Mouse (Mus musculus): ENCODE measurements around the gene Arhgef2. TPM values are rescaled to one million over a fixed set of nuclear protein-coding genes. Genes with fewer than 3 reads are reported as not detected.

Arhgef2 gene
- total and polyA plus RNA-seq, 2 experiments from 2014 or later: 66.7 to 78.8 TPM

- no peaks in the 10 kb centered on the region for H3K9me3 ChIP-seq (ENCODE audit: low read length)
- peaks cover 50% of the 10 kb centered on the region for H3K36me3 ChIP-seq (ENCODE audit: insufficient read depth)
- peak overlapping the region; percentile 45; the same call in 1 of the 2 replicates for H3K27ac ChIP-seq (ENCODE audit: low read depth, low read length)
- ATAC-seq (no peak), DNase-seq (no peak)
- H3K4me3 ChIP-seq (ENCODE audit: low read depth, low read length): no peak overlapping the region
- H3K4me1 ChIP-seq (ENCODE audit: insufficient read depth): no peaks in the 10 kb centered on the region
- no peak overlapping the region for H3K4me2 ChIP-seq (ENCODE audit: low read depth)
- H3K27me3 ChIP-seq (ENCODE audit: insufficient read depth, low read length): no peaks in the 10 kb centered on the region
- WGBS: 83% methylated on average over 12 of the region's 12 CpGs
- TF ChIP-seq CTCF (IDR thresholded peaks at IDR 0.05; ENCODE audit: low read depth): no peak
- no peak overlapping the region for H3K9ac ChIP-seq
Observed at GRCm38 (mm10) chr3:88648452-88649168, 42.8 kb downstream of the Arhgef2 start.

- Histone ChIP-seq H3K9ac (no peak overlapping the region), H3K4me1 (ENCODE audit: insufficient read depth) (no peaks in the 10 kb centered on the region), H3K4me3 (ENCODE audit: low read depth, low read length) (no peak overlapping the region), H3K9me3 (ENCODE audit: low read length) (no peaks in the 10 kb centered on the region), H3K4me2 (ENCODE audit: low read depth) (no peak overlapping the region), H3K36me3 (ENCODE audit: insufficient read depth) (peaks cover 44% of the 10 kb centered on the region), H3K27me3 (ENCODE audit: insufficient read depth, low read length) (no peaks in the 10 kb centered on the region), H3K27ac (ENCODE audit: low read depth, low read length) (no peak overlapping the region)
- no peak for ATAC-seq
- no peak for DNase-seq
- no peak for TF ChIP-seq CTCF (IDR thresholded peaks at IDR 0.05; ENCODE audit: low read depth)
- WGBS: 86% methylated on average over 10 of the region's 10 CpGs
Observed at GRCm38 (mm10) chr3:88649186-88649585, 43.4 kb downstream of the Arhgef2 start.

- H3K36me3 ChIP-seq (ENCODE audit: insufficient read depth): peaks cover 36% of the 10 kb centered on the region
- WGBS: 95% methylated on average over 13 of the region's 13 CpGs
- no peak overlapping the region for H3K9ac ChIP-seq
- H3K4me2 ChIP-seq (ENCODE audit: low read depth): no peak overlapping the region
- no peaks in the 10 kb centered on the region for H3K9me3 ChIP-seq (ENCODE audit: low read length)
- no peak for ATAC-seq
- no peak overlapping the region for H3K27ac ChIP-seq (ENCODE audit: low read depth, low read length)
- no peaks in the 10 kb centered on the region for H3K4me1 ChIP-seq (ENCODE audit: insufficient read depth)
- no peaks in the 10 kb centered on the region for H3K27me3 ChIP-seq (ENCODE audit: insufficient read depth, low read length)
- TF ChIP-seq CTCF (IDR thresholded peaks at IDR 0.05; ENCODE audit: low read depth): no peak
- no peak overlapping the region for H3K4me3 ChIP-seq (ENCODE audit: low read depth, low read length)
- DNase-seq: no peak
Observed at GRCm38 (mm10) chr3:88649967-88650366, 44.2 kb downstream of the Arhgef2 start.

- no peaks in the 10 kb centered on the region for H3K27me3 ChIP-seq (ENCODE audit: insufficient read depth, low read length)
- 75% methylated on average over 13 of the region's 13 CpGs for WGBS
- H3K4me3 ChIP-seq (ENCODE audit: low read depth, low read length): no peak overlapping the region
- TF ChIP-seq CTCF (IDR thresholded peaks at IDR 0.05; ENCODE audit: low read depth): no peak
- ATAC-seq: no peak
- H3K4me1 ChIP-seq (ENCODE audit: insufficient read depth): no peaks in the 10 kb centered on the region
- H3K27ac ChIP-seq (ENCODE audit: low read depth, low read length): no peak overlapping the region
- no peak overlapping the region for H3K9ac ChIP-seq
- no peak overlapping the region for H3K4me2 ChIP-seq (ENCODE audit: low read depth)
- DNase-seq: no peak
- peaks cover 29% of the 10 kb centered on the region for H3K36me3 ChIP-seq (ENCODE audit: insufficient read depth)
- H3K9me3 ChIP-seq (ENCODE audit: low read length): no peaks in the 10 kb centered on the region
Observed at GRCm38 (mm10) chr3:88650713-88651504, 45.1 kb downstream of the Arhgef2 start.

GRCm38 (mm10) chr3:88651669-88652618 lies 46.2 kb downstream of the Arhgef2 start:
- no peak for TF ChIP-seq CTCF (IDR thresholded peaks at IDR 0.05; ENCODE audit: low read depth)

GRCm38 (mm10) chr3:88652846-88653515 lies 47.2 kb downstream of the Arhgef2 start, which contains the start of gene Rxfp4:
Gene Rxfp4 (minus strand): TSS chr3:88653142.
- ATAC-seq (no peak), DNase-seq (no peak)
- Histone ChIP-seq H3K4me3 (ENCODE audit: low read depth, low read length) (no peak within 1 kb of the TSS), H3K36me3 (ENCODE audit: insufficient read depth) (peaks cover 8% of the 10 kb centered on the region; the same call in 1 of the 2 replicates), H3K27me3 (ENCODE audit: insufficient read depth, low read length) (no peaks in the 10 kb centered on the region), H3K9me3 (ENCODE audit: low read length) (no peaks in the 10 kb centered on the region), H3K4me1 (ENCODE audit: insufficient read depth) (no peaks in the 10 kb centered on the region), H3K9ac (no peak within 1 kb of the TSS), H3K27ac (ENCODE audit: low read depth, low read length) (no peak within 1 kb of the TSS), H3K4me2 (ENCODE audit: low read depth) (no peak within 1 kb of the TSS)
- WGBS: 89% methylated on average over 17 of the region's 17 CpGs
- TF ChIP-seq CTCF (IDR thresholded peaks at IDR 0.05; ENCODE audit: low read depth): no peak

More at GRCm38 (mm10) chr3:88651669-88652618, 46.2 kb downstream of the Arhgef2 start:
- Histone ChIP-seq H3K9me3 (ENCODE audit: low read length) (no peaks in the 10 kb centered on the region), H3K4me3 (ENCODE audit: low read depth, low read length) (no peak overlapping the region), H3K9ac (no peak overlapping the region), H3K27ac (ENCODE audit: low read depth, low read length) (no peak overlapping the region), H3K4me1 (ENCODE audit: insufficient read depth) (no peaks in the 10 kb centered on the region), H3K36me3 (ENCODE audit: insufficient read depth) (peaks cover 19% of the 10 kb centered on the region), H3K27me3 (ENCODE audit: insufficient read depth, low read length) (no peaks in the 10 kb centered on the region), H3K4me2 (ENCODE audit: low read depth) (no peak overlapping the region)
- ATAC-seq: no peak
- WGBS: 82% methylated on average over 18 of the region's 18 CpGs
- DNase-seq: no peak

Data from forebrain, postnatal 0 days (tissue).